Mouse (Mus musculus): Measurements from ENCODE around the gene Akap6.

Gene Akap6

GRCm38 (mm10) chr12:52781066-52781465 lies 81.9 kb downstream of the Akap6 start:
- no peak for DNase-seq (ENCODE audit: low spot score)

- DNase-seq (ENCODE audit: low spot score): no peak
Observed at GRCm38 (mm10) chr12:52782902-52783441, 83.8 kb downstream of the Akap6 start.

GRCm38 (mm10) chr12:52785217-52785616 lies 86.0 kb downstream of the Akap6 start:
- no peak for DNase-seq (ENCODE audit: low spot score)

GRCm38 (mm10) chr12:52790350-52790768 lies 91.2 kb downstream of the Akap6 start:
- no peak for DNase-seq (ENCODE audit: low spot score)

- no peak for DNase-seq (ENCODE audit: low spot score)
Observed at GRCm38 (mm10) chr12:52794131-52794530, 94.9 kb downstream of the Akap6 start.

GRCm38 (mm10) chr12:52795551-52796470 lies 96.6 kb downstream of the Akap6 start:
- DNase-seq (ENCODE audit: low spot score): no peak

GRCm38 (mm10) chr12:52796471-52796795 lies 97.2 kb downstream of the Akap6 start:
- no peak for DNase-seq (ENCODE audit: low spot score)

GRCm38 (mm10) chr12:52799717-52800116 lies 100.5 kb downstream of the Akap6 start:
- no peak for DNase-seq (ENCODE audit: low spot score)

- no peak for DNase-seq (ENCODE audit: low spot score)
Observed at GRCm38 (mm10) chr12:52806273-52806672, 107.1 kb downstream of the Akap6 start.

- no peak for DNase-seq (ENCODE audit: low spot score)
Observed at GRCm38 (mm10) chr12:52818588-52818987, 119.4 kb downstream of the Akap6 start.

- no peak for DNase-seq (ENCODE audit: low spot score)
Observed at GRCm38 (mm10) chr12:52824774-52825173, 125.6 kb downstream of the Akap6 start.

- DNase-seq (ENCODE audit: low spot score): no peak
Observed at GRCm38 (mm10) chr12:52828944-52829736, 130.0 kb downstream of the Akap6 start.

- no peak for DNase-seq (ENCODE audit: low spot score)
Observed at GRCm38 (mm10) chr12:52831782-52832181, 132.6 kb downstream of the Akap6 start.

GRCm38 (mm10) chr12:52832230-52832629 lies 133.0 kb downstream of the Akap6 start:
- DNase-seq (ENCODE audit: low spot score): no peak

GRCm38 (mm10) chr12:52833141-52833540 lies 134.0 kb downstream of the Akap6 start:
- DNase-seq (ENCODE audit: low spot score): no peak

GRCm38 (mm10) chr12:52834074-52834473 lies 134.9 kb downstream of the Akap6 start:
- DNase-seq (ENCODE audit: low spot score): no peak

- no peak for DNase-seq (ENCODE audit: low spot score)
Observed at GRCm38 (mm10) chr12:52834781-52835279, 135.6 kb downstream of the Akap6 start.

GRCm38 (mm10) chr12:52835291-52835742 lies 136.1 kb downstream of the Akap6 start:
- no peak for DNase-seq (ENCODE audit: low spot score)

GRCm38 (mm10) chr12:52835914-52836546 lies 136.8 kb downstream of the Akap6 start:
- DNase-seq (ENCODE audit: low spot score): no peak

- no peak for DNase-seq (ENCODE audit: low spot score)
Observed at GRCm38 (mm10) chr12:52845982-52846381, 146.8 kb downstream of the Akap6 start.

- DNase-seq (ENCODE audit: low spot score): no peak
Observed at GRCm38 (mm10) chr12:52847020-52847419, 147.8 kb downstream of the Akap6 start.

Measured in ovary, postnatal 10 days (tissue).